Mouse (Mus musculus) granulocyte monocyte progenitor cell, adult 5-6 weeks (primary cell): Measurements from ENCODE around the gene Dusp5. TPM values are rescaled to one million over a fixed set of nuclear protein-coding genes. Genes with fewer than 3 reads are reported as not detected.
A peak's percentile ranks its signal among the peaks of the same experiment; 100 is the strongest.
"Not testable (repeated sequence)": the region's sequence is repeated elsewhere in the genome, so short reads cannot be mapped to it uniquely, and the experiment has no call there.

Experiments
- ATAC-seq: replicated peaks from 2 replicates; pipeline ENCODE4 v1.8.0; 2016; ENCODE audit warnings: mild to moderate bottlenecking, moderate TSS enrichment, inconsistent platforms; ENCODE audit not compliant: poor library complexity, severe bottlenecking
- total RNA-seq, 2 experiments: library from RNA; stranded (forward) in 1 of 2; stranded (reverse) in 1 of 2; fragments of 200-712, 200-1000 nt in 1 of 2; fragments of >200 nt in 1 of 2; fragmentation: Nextera tagmentation in 1 of 2; gene quantifications; 2 replicates each; pipeline ENCODE4 v1.2.3; 2014 to 2017

The Dusp5 gene
- total RNA-seq (2014; fragmentation: Nextera tagmentation) = 1.5 and 4.0 TPM in 2 replicates
- 4.2 TPM in 2 replicates for total RNA-seq (2017)

GRCm38 (mm10) chr19:53528752-53529454, at the start of gene Dusp5:
TSS of gene Dusp5 (plus strand) at chr19:53529109.
- ATAC-seq = peak; percentile 94

GRCm38 (mm10) chr19:53479590-53479989, 49.3 kb upstream of the Dusp5 start:
- ATAC-seq = peak; percentile 81

- ATAC-seq = no peak
These were observed 46.8 kb upstream of the Dusp5 start for GRCm38 (mm10) chr19:53482093-53482492.

GRCm38 (mm10) chr19:53482527-53482926, 46.4 kb upstream of the Dusp5 start:
- no peak for ATAC-seq

- ATAC-seq = no peak
These were observed 44.9 kb upstream of the Dusp5 start for GRCm38 (mm10) chr19:53483984-53484383.

- ATAC-seq = no peak
These were observed 44.0 kb upstream of the Dusp5 start for GRCm38 (mm10) chr19:53484918-53485317.

GRCm38 (mm10) chr19:53489187-53489586, 39.7 kb upstream of the Dusp5 start:
- no peak for ATAC-seq

GRCm38 (mm10) chr19:53489910-53490309, 39.0 kb upstream of the Dusp5 start:
- ATAC-seq = no peak

GRCm38 (mm10) chr19:53490898-53491297, 38.0 kb upstream of the Dusp5 start:
- ATAC-seq = no peak

- ATAC-seq = no peak
These were observed 36.4 kb upstream of the Dusp5 start for GRCm38 (mm10) chr19:53492528-53492927.

GRCm38 (mm10) chr19:53493866-53494265, 35.0 kb upstream of the Dusp5 start:
- ATAC-seq = no peak

GRCm38 (mm10) chr19:53497910-53498309, 31.0 kb upstream of the Dusp5 start:
- no peak for ATAC-seq

- no peak for ATAC-seq
These were observed 29.9 kb upstream of the Dusp5 start for GRCm38 (mm10) chr19:53499049-53499448.

GRCm38 (mm10) chr19:53499451-53499940, 29.4 kb upstream of the Dusp5 start:
- ATAC-seq = no peak

- ATAC-seq = peak; percentile 65
These were observed 28.5 kb upstream of the Dusp5 start for GRCm38 (mm10) chr19:53500298-53501006.

- ATAC-seq = not testable (repeated sequence)
These were observed 27.7 kb upstream of the Dusp5 start for GRCm38 (mm10) chr19:53501239-53501638.

GRCm38 (mm10) chr19:53501765-53502164, 27.1 kb upstream of the Dusp5 start:
- ATAC-seq = no peak

- no peak for ATAC-seq
These were observed 26.0 kb upstream of the Dusp5 start for GRCm38 (mm10) chr19:53502891-53503371.

GRCm38 (mm10) chr19:53504181-53504580, 24.7 kb upstream of the Dusp5 start:
- no peak for ATAC-seq

GRCm38 (mm10) chr19:53505728-53506127, 23.2 kb upstream of the Dusp5 start:
- no peak for ATAC-seq

GRCm38 (mm10) chr19:53507497-53507896, 21.4 kb upstream of the Dusp5 start:
- no peak for ATAC-seq
